Mouse (Mus musculus) Patski (cell line): ENCODE data around the gene Bnip3. TPM values are rescaled to one million over a fixed set of nuclear protein-coding genes. Genes with fewer than 3 reads are reported as not detected.

ENCODE experiments used
- ATAC-seq: fragments of 100-300 bp; one replicate; pipeline ENCODE4 v1.8.0; 2021
- CTCF ChIA-PET: fragments of 350-600 bp; sonication (Branson Sonifier 250); formaldehyde crosslinking; loops from one replicate; lab custom pipeline; 2022; ENCODE audit warnings: inconsistent platforms; lab: Charles Lee
- POLR2A ChIA-PET: fragments of 350-600 bp; sonication (Branson Sonifier 250); formaldehyde crosslinking; loops from one replicate; lab custom pipeline; 2022; ENCODE audit warnings: antibody characterized with exemption, inconsistent platforms; lab: Charles Lee
- DNase-seq: peaks from one replicate; pipeline ENCODE4 v3.0.0-alpha.2; 2011; ENCODE audit warnings: low read depth, low spot score
- H3K27me3 ChIP-seq: fragments of 371-371 bp; one replicate; pipeline ENCODE4 v1.5.1; 2021
- CTCF ChIP-seq: fragments of 100-300 bp; IDR thresholded peaks from one replicate; pipeline ENCODE4 v1.5.1; 2021
- in situ Hi-C: fragments of 300-500 bp; cut with MboI; formaldehyde crosslinking; loops from 3 replicates; pipeline ENCODE4 v1.11.1; 2018; ENCODE audit warnings: low pct_unique_long_range_greater_than_20kb, mixed read lengths
- polyA plus RNA-seq: library from polyadenylated mRNA; unstranded; gene quantifications from one replicate; pipeline ENCODE4 v1.2.3, GENCODE M21; 2021

Gene Bnip3
- polyA plus RNA-seq, 1 experiment from 2014 or later, result 130 TPM

DNA sequence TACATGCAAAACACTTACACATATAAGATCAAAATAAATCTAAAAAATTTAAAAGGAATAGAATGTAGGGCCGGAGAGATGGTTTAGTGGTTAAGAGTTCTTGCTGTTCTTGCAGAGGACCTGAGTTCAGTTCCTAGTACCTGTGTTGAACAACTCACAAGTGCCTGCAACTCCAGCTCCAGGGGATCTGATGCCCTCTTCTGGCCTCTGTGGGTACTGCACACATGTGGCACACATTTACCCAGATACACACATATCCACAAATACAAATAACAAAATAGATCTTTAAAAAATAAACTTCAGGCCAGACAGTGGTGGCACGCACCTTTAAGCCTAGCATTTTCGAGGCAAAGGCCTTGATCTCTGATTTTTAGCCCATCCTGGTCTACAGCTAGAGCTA lies 25.2 kb upstream of the Bnip3 start:
- ATAC-seq (no peak), DNase-seq (no peak)
- in situ Hi-C loops, result no loop called here
- H3K27me3 ChIP-seq, result peaks cover 5% of the 10 kb centered on the region
- POLR2A ChIA-PET, result no interaction called here
- TF ChIP-seq CTCF, result no peak
- CTCF ChIA-PET, result no interaction called here

DNA sequence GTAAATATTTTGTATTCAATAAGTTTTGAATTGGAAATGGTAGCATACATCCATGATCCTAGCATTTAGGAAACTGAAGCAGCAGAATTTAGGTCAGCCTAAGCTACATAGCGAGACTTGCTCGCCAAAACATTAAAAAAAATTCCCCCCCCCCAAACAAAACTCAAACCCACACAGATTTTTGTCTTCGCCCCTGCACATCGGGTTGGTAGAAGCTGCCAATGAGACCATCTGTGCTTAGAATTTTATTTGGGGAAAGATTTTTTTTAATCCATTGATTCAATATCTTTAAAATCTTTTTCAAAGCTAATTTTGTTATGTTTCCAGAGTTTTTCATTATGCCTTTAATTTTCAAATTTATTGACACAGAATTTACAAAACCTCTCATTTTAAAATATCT lies 19.1 kb upstream of the Bnip3 start:
- H3K27me3 ChIP-seq, result peaks cover 2% of the 10 kb centered on the region
- POLR2A ChIA-PET, result no interaction called here
- ATAC-seq (no peak), DNase-seq (no peak)
- TF ChIP-seq CTCF, result no peak
- CTCF ChIA-PET, result no interaction called here
- in situ Hi-C loops, result no loop called here

DNA sequence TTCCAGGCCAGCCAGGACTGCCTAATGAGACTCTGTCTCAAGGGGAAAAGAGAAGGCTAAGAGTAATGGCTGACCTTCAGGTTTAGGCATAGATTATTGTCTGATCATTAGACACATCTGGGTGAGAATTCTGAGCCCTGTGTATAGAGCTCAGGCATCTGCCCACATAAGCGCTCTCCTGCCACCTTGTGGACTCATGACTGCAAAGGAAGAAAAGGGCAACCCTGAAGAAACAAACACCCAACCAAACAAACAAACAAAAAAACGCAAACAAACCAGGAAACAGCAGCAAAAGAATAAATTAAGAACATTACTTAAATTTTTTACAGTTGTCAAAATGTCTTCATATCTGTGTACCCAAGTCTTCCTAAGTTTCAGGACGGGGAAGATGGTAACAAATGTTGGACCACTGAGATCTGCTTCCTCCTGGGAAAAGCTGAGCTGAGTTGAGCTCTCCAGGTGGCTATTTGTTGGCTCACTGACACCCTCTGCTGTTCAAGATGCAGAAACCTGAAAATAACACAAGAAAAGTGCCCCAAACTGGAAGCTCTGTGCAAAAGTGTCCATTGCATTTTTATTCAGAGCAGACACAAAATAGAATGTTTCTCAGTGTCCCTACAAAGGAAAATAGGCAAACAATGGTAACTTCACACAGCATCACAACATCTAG lies 14.6 kb upstream of the Bnip3 start:
- CTCF ChIA-PET, result interaction anchor here (0.7 to 4.5 kb wide), 14 partner anchors 14 to 1446 kb away, joined by 3 to 74 read pairs (median 4); partner anchors contain the start of genes Mapk1ip1 and Ppp2r2d
- POLR2A ChIA-PET, result no interaction called here
- in situ Hi-C loops, result loop anchor here (5.0 kb wide), 2 partner anchors 82 to 1447 kb away; no protein-coding TSS in a partner anchor
- peak; percentile 41 for ATAC-seq
- no peak for DNase-seq
- peak; percentile 74 for TF ChIP-seq CTCF
- peaks cover 2% of the 10 kb centered on the region for H3K27me3 ChIP-seq

GRCm38 (mm10) chr7:138921611-138922010 lies 12.3 kb upstream of the Bnip3 start:
- CTCF ChIA-PET, result interaction anchor here (4.5 kb wide), 1 partner anchor 78 kb away, joined by 74 read pairs; the partner anchor contains the start of genes Mapk1ip1 and Ppp2r2d
- POLR2A ChIA-PET, result interaction anchor here (0.6 kb wide), 1 partner anchor 73 kb away, joined by 3 read pairs; no protein-coding TSS in a partner anchor
- no peak for TF ChIP-seq CTCF
- in situ Hi-C loops, result loop anchor here (5.0 kb wide), 2 partner anchors 79 to 1444 kb away; no protein-coding TSS in a partner anchor
- DNase-seq (no peak), ATAC-seq (no peak)
- no peaks in the 10 kb centered on the region for H3K27me3 ChIP-seq

DNA sequence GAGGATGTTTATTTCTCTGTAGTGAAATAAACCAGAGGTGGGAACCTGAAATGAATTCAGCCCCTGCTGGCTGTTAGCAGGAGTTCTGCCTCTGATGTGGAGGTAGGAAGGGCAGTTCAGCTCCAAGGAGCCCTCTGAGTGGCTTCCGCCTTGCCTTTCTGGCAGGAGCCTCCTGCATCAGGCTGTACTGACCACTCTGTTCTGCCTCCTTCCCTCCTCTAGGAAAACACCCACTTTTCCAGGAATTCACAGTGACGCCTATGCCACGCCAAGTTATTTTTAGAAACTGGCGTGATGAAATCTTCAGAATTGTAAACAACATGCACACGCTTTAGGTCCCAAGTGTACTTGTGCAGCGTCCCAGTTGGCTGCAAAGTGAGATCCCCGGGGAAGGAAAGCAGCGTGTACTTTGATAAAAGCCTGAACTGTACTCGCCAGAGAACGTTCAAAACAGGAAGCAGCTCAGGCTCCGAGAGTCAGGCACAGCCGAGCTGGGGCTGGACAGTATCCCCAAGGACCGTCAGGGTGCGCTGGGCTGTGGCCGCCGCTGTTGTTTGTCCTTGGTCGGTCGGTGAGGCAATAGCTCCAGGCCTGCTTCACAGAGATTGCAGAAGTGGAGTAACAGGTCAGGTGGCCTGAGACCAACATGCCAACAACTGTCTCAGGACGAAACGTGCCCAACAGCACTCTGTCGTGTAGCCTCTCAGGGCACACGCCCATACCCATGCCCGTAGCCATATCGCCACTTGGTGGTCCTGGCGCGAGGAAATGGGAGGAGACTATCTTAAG lies 10.0 kb upstream of the Bnip3 start:
- TF ChIP-seq CTCF, result no peak
- ATAC-seq (peak; percentile 80), DNase-seq (no peak)
- CTCF ChIA-PET, result no interaction called here
- no peaks in the 10 kb centered on the region for H3K27me3 ChIP-seq
- in situ Hi-C loops, result no loop called here
- POLR2A ChIA-PET, result no interaction called here

- POLR2A ChIA-PET, result no interaction called here
- in situ Hi-C loops, result no loop called here
- DNase-seq, result no peak
- CTCF ChIA-PET, result interaction anchor here (1.0 kb wide), 1 partner anchor 69 kb away, joined by 3 read pairs; no protein-coding TSS in a partner anchor
- H3K27me3 ChIP-seq, result no peaks in the 10 kb centered on the region
- no peak for TF ChIP-seq CTCF
- no peak for ATAC-seq
Observed at GRCm38 (mm10) chr7:138913616-138914015, 4.3 kb upstream of the Bnip3 start.

DNA sequence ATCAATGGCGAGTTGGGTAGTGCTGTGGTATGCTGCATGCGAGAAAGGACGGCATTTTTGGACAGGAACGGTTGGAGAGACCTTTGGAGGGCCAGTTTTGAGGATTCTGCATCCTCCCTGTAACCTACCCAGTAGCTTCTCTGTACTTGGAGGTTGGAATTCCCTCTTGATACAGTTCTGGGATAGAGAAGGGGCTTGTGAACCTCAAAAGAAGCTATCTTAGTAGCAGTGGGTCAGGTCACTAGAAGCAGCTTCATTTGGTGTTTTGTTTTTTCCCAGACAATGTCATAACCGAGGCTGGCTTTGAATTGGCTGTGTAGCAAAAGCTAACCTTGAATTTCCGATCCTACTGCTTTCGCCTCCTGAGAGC lies 859 bp upstream of the Bnip3 start:
- DNase-seq (no peak), ATAC-seq (no peak)
- ChIA-PET POLR2A (no interaction called here), CTCF (interaction anchor here (0.9 to 1.2 kb wide), 3 partner anchors 14 to 66 kb away, joined by 3 to 4 read pairs (median 3); partner anchors contain the start of genes Mapk1ip1 and Ppp2r2d)
- no peak for TF ChIP-seq CTCF
- no peaks in the 10 kb centered on the region for H3K27me3 ChIP-seq
- in situ Hi-C loops, result no loop called here

- CTCF ChIA-PET, result interaction anchor here (0.9 to 3.4 kb wide), 2 partner anchors 56 to 67 kb away, joined by 3 to 10 read pairs; no protein-coding TSS in a partner anchor
- in situ Hi-C loops, result no loop called here
- no peaks in the 10 kb centered on the region for H3K27me3 ChIP-seq
- POLR2A ChIA-PET, result interaction anchor here (0.8 kb wide), 1 partner anchor 53 kb away, joined by 3 read pairs; no protein-coding TSS in a partner anchor
- no peak for TF ChIP-seq CTCF
- no peak for DNase-seq
- ATAC-seq, result no peak
Observed at GRCm38 (mm10) chr7:138908768-138909276, 497 bp downstream of the Bnip3 start.

GRCm38 (mm10) chr7:138907976-138908375 lies 1.3 kb downstream of the Bnip3 start:
- DNase-seq, result no peak
- in situ Hi-C loops, result no loop called here
- H3K27me3 ChIP-seq, result no peaks in the 10 kb centered on the region
- TF ChIP-seq CTCF, result no peak
- ChIA-PET CTCF (interaction anchor here (0.7 to 3.4 kb wide), 2 partner anchors 16 to 66 kb away, joined by 4 to 10 read pairs; no protein-coding TSS in a partner anchor), POLR2A (interaction anchor here (0.8 to 1.0 kb wide), 2 partner anchors 52 to 62 kb away, joined by 3 read pairs; partner anchors contain the start of genes Mapk1ip1 and Ppp2r2d)
- ATAC-seq, result no peak

GRCm38 (mm10) chr7:138907043-138907442 lies 2.3 kb downstream of the Bnip3 start:
- in situ Hi-C loops, result no loop called here
- H3K27me3 ChIP-seq, result no peaks in the 10 kb centered on the region
- no peak for TF ChIP-seq CTCF
- DNase-seq (no peak), ATAC-seq (peak; percentile 51)
- CTCF ChIA-PET, result interaction anchor here (0.7 to 3.4 kb wide), 4 partner anchors 10 to 66 kb away, joined by 3 to 10 read pairs (median 5); partner anchors contain the start of gene Ppp2r2d
- POLR2A ChIA-PET, result interaction anchor here (1.0 kb wide), 2 partner anchors 9 to 62 kb away, joined by 3 read pairs; partner anchors contain the start of genes Mapk1ip1 and Ppp2r2d
